26 mouse cellular contexts compared by ENCODE assay signal in the genomic region with DNA sequence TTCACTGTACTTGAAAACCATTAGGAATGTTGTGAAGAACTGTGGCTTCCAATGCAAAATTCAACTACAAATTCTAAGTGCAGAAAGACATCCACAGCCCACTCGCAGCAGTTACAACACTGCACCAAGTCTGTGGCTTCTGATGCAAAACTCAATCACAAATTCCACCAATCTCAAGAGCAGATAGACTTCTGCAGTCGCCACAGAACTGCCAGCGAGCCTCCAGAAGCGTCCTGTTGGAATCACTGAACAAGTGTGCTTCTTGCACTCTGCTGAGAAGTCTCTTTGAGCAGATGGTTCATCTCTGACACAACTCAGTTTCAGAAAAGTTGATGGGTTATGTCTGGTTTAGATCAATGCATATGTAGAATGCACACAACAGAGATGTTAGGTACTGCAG.
"Had no signal": no experiment of that assay in that cellular context is flagged by ENCODE, and none has a peak within 500 bp of the region (broad histone marks: within the 10 kb centered on the region; RNA-seq: fewer than 3 reads in every experiment).

No protein-coding gene starts in this region.

- H3K4me1 ChIP-seq: hindbrain, embryonic 13.5 days; hindbrain, embryonic 15.5 days; liver, embryonic 13.5 days had no signal

- H3K27ac ChIP-seq: heart, embryonic 13.5 days; heart, embryonic 15.5 days; hindbrain, embryonic 13.5 days; hindbrain, embryonic 15.5 days; hindbrain, postnatal 0 days; kidney, embryonic 15.5 days; kidney, postnatal 0 days; limb, embryonic 12.5 days; liver, embryonic 13.5 days had no signal

- H3K9me3 ChIP-seq: heart, embryonic 13.5 days; heart, embryonic 15.5 days; hindbrain, embryonic 13.5 days; hindbrain, embryonic 15.5 days; kidney, embryonic 15.5 days; limb, embryonic 12.5 days; liver, embryonic 13.5 days had no signal

- H3K27me3 ChIP-seq: heart, embryonic 13.5 days; heart, embryonic 15.5 days; hindbrain, embryonic 13.5 days; hindbrain, embryonic 15.5 days; kidney, embryonic 15.5 days; limb, embryonic 12.5 days; liver, embryonic 13.5 days had no signal

- H3K4me3 ChIP-seq: heart, embryonic 13.5 days; heart, embryonic 15.5 days; hindbrain, embryonic 13.5 days; hindbrain, embryonic 15.5 days; kidney, embryonic 15.5 days; limb, embryonic 12.5 days; liver, embryonic 13.5 days had no signal

- H3K9ac ChIP-seq: heart, embryonic 13.5 days; heart, embryonic 15.5 days; hindbrain, embryonic 13.5 days; hindbrain, embryonic 15.5 days; kidney, embryonic 15.5 days; limb, embryonic 12.5 days; liver, embryonic 13.5 days had no signal

- ATAC-seq: intestine, embryonic 16.5 days had no signal

- H3K4me2 ChIP-seq: heart, embryonic 11.5 days; heart, embryonic 13.5 days; heart, embryonic 15.5 days; hindbrain, embryonic 13.5 days; hindbrain, embryonic 15.5 days; kidney, embryonic 15.5 days; limb, embryonic 12.5 days; liver, embryonic 11.5 days; liver, embryonic 13.5 days had no signal

- DNase-seq: gastrocnemius, postnatal 14 days; gastrocnemius, postnatal 36 days; heart, adult 18-20 months; heart, postnatal 14 days; heart, postnatal 36 days; kidney, adult 11 months; kidney, adult 2 months; kidney, adult 9 months; kidney, postnatal 14 days; kidney, postnatal 36 days; layer of hippocampus, adult 9-11 months; layer of hippocampus, postnatal 36 days; left cerebral cortex, postnatal 4 days; liver; liver, embryonic 13.5 days had no signal
